Mouse (Mus musculus): ENCODE results near the gene Gtf2h5. TPM values are rescaled to one million over a fixed set of nuclear protein-coding genes. Genes with fewer than 3 reads are reported as not detected.

Gtf2h5 gene
- total RNA-seq (2021): 100 to 1,000 TPM; 103 to 106 TPM
- long read RNA-seq, experiment 1, transcript Gtf2h5-201 (3 exons, 2,245 nt): major isoform, 53 of 67 reads
- long read RNA-seq, experiment 1, partial matches to known transcripts: 5 of 67 reads
- long read RNA-seq, experiment 1, other reads (novel, unspliced or antisense): 5 of 67 reads
- long read RNA-seq, experiment 2, transcript Gtf2h5-201 (3 exons, 2,245 nt): major isoform, 38 of 50 reads
- long read RNA-seq, experiment 2, partial matches to known transcripts: 7 of 50 reads
- long read RNA-seq, experiment 2, other reads (novel, unspliced or antisense): 4 of 50 reads

DNA sequence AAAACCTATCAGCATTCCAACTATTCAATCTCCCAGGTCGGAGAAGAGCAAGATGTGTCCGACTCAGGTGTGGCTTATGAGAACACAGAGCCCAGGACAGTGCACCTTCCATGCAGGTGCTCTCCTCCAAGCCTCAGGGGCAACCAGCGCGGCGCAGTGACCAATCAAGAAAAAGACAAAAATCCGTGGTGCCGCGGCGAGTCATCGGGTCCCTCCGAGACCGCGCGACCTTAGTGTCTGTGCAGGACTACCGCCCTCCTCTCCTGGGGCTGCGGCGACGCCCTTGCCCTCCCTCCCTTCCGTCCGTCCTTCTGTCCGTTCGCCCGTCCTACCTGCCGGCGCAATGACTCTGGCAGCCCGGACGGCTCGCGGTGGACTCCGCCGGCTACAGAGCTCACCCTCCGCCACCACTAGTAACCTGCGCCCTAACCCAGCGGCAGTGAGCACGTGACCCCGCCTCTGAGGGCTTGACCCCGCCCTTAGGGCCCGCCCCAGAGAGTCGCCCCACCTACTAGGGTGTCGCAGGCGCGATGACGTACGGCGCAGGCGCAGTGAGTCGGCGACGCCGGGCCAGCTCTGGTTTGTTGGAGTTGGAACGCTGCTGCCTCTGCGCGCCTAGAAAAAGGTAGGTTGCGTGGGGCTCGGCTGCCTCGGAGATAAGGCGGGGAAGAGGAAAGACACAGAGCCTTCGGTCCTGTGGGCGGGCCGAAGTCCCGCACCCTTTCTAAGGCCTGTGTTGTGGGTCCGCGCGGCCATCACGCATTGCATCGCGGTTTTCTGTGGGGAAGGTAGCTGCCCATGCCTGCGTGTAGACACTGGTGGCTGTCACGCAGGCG is at the start of gene Gtf2h5, which contains the start of gene Serac1:
TSS of gene Gtf2h5 (plus strand) at position 500 of the 836 bp plus-strand sequence.
TSS of gene Serac1 (minus strand) at position 455 of the 836 bp plus-strand sequence.
- no peak; the same call in 1 of the 2 replicates for TF ChIP-seq CTCF (IDR thresholded peaks at IDR 0.05)
- peak within 1 kb of the TSS; percentile 83 for H3K27ac ChIP-seq
- peak; percentile 98 to 99 for DNase-seq (ENCODE audit: extremely low spot score in 1 of 2, low spot score in 2 of 2)
- H3K4me3 ChIP-seq: peak within 1 kb of the TSS; percentile 99
- intact Hi-C loops (cut with DNase I): no loop called here

DNA sequence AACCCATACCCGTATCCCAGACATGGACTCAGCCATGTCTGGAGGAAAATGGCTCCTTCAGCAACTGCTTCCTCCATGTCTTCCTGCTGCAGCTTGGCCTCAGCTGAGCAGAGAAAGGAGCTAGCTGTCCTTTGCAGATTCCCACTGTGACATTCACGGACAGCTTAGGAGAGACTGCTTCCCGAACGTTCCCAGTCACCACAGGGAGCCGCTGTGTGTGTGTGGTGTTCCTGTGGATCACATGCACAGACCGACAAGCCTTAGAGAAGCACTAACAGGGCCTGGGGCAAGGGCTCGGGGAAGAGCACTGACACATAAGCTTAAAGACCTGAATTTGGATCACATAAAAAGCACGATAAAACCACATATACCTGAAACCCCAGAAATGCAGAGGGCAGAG is 43.9 kb upstream of the Gtf2h5 start:
- intact Hi-C loops (cut with DNase I): no loop called here
- no peak for TF ChIP-seq CTCF (IDR thresholded peaks at IDR 0.05)
- no peak for DNase-seq (ENCODE audit: extremely low spot score in 1 of 2, low spot score in 2 of 2)

GRCm38 (mm10) chr17:6036458-6036857 is 43.1 kb upstream of the Gtf2h5 start:
- intact Hi-C loops (cut with DNase I): no loop called here
- no peak for DNase-seq (ENCODE audit: extremely low spot score in 1 of 2, low spot score in 2 of 2)
- TF ChIP-seq CTCF (IDR thresholded peaks at IDR 0.05): no peak

More for the DNA sequence above, 43.9 kb upstream of the Gtf2h5 start:
- Histone ChIP-seq H3K4me3 (no peak overlapping the region), H3K27ac (no peak overlapping the region)

DNA sequence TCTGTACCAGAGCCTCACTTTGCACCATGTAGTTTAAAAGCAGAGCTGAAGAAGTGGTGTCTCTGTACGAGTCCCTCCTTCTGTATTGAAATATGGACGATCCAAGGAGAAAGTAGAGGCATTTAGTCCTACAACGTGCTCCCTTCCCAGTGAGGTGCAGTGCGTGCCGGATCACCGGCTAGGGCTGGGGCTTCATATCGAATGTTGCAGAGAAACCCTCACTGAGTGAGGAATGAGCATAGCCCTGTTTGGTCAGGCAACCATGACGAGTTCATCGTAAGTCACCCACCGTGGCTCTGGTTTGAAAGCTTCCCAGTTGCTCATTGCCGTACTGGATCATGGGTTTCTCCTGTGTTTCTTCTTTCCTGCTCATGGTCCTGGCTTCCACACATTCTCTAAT is 42.7 kb upstream of the Gtf2h5 start:
- no peak overlapping the region for H3K4me3 ChIP-seq
- intact Hi-C loops (cut with DNase I): no loop called here
- no peak overlapping the region for H3K27ac ChIP-seq
- DNase-seq (ENCODE audit: extremely low spot score in 1 of 2, low spot score in 2 of 2): no peak
- TF ChIP-seq CTCF (IDR thresholded peaks at IDR 0.05): no peak

More at GRCm38 (mm10) chr17:6036458-6036857, 43.1 kb upstream of the Gtf2h5 start:
- H3K4me3 ChIP-seq: no peak overlapping the region
- H3K27ac ChIP-seq: no peak overlapping the region

- H3K4me3 ChIP-seq: no peak overlapping the region
- no peak for DNase-seq (ENCODE audit: extremely low spot score in 1 of 2, low spot score in 2 of 2)
- no peak overlapping the region for H3K27ac ChIP-seq
- no peak for TF ChIP-seq CTCF (IDR thresholded peaks at IDR 0.05)
- intact Hi-C loops (cut with DNase I): no loop called here
These were observed 42.1 kb upstream of the Gtf2h5 start for GRCm38 (mm10) chr17:6037507-6037906.

DNA sequence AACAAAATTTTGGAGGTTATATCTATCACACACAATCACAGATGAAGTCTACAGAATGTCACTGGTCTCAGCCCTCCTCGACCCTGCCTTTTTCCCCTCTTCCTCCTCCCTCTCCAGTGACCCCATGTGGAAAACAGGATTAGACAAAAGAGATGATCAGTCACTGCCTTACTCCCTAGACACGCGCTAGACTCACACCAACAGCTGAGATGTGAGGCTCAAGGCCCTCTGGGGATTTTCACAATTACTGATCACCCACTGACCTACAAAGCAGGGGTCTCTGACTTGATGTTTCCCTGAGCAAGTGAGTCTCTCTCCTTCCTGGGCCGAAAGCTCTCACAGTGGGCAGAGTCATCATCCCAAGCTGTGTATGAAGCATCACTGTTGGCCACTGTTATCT is 26.8 kb upstream of the Gtf2h5 start:
- no peak for DNase-seq (ENCODE audit: extremely low spot score in 1 of 2, low spot score in 2 of 2)
- no peak for TF ChIP-seq CTCF (IDR thresholded peaks at IDR 0.05)
- intact Hi-C loops (cut with DNase I): no loop called here
- Histone ChIP-seq H3K27ac (no peak overlapping the region), H3K4me3 (no peak overlapping the region)

GRCm38 (mm10) chr17:6054934-6055355 is 24.6 kb upstream of the Gtf2h5 start:
- no peak for DNase-seq (ENCODE audit: extremely low spot score in 1 of 2, low spot score in 2 of 2)
- Histone ChIP-seq H3K27ac (no peak overlapping the region), H3K4me3 (no peak overlapping the region)
- TF ChIP-seq CTCF (IDR thresholded peaks at IDR 0.05): peak; percentile 77
- intact Hi-C loops (cut with DNase I): no loop called here

DNA sequence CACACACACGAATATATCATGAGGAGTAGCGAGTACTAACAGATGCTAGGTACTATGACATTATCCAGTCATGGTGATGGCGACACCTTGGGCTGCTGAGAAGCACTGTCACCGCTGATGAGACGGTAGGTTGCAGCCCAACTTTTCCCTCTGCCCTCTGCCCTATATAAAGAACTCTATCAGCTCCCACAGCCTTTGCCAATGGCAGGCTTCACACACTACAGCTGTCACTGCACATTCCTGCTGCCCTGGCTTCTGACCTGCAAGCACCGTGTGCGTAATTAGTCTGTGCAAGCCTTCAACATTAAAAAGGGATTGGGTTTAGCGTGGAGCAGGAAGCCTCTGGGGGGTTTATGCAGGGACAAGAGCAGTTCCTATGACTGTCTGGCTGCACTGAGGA is 16.8 kb upstream of the Gtf2h5 start:
- Histone ChIP-seq H3K27ac (no peak overlapping the region), H3K4me3 (no peak overlapping the region)
- no peak for DNase-seq (ENCODE audit: extremely low spot score in 1 of 2, low spot score in 2 of 2)
- no peak for TF ChIP-seq CTCF (IDR thresholded peaks at IDR 0.05)
- intact Hi-C loops (cut with DNase I): no loop called here

DNA sequence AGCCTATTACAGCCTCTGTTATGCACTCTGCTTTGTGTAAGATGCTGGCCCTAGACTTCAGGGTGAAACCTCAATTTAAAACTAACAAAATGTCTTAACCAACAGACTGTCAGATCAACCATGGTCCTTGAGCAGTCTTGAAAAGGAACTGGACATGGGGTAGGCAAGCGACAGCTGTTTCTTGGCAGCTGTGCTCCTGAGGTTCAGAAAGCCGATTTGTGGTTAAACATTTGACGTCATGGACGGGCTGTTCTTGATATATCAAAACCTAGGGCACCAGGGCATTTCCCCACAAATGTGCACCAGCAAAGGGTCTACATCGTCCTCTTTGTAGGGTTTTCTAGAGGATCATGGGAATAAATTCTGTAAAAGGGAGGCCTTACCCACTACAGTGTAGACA is 16.1 kb upstream of the Gtf2h5 start:
- TF ChIP-seq CTCF (IDR thresholded peaks at IDR 0.05): no peak
- Histone ChIP-seq H3K4me3 (no peak overlapping the region), H3K27ac (no peak overlapping the region)
- intact Hi-C loops (cut with DNase I): no loop called here
- DNase-seq (ENCODE audit: extremely low spot score in 1 of 2, low spot score in 2 of 2): no peak

DNA sequence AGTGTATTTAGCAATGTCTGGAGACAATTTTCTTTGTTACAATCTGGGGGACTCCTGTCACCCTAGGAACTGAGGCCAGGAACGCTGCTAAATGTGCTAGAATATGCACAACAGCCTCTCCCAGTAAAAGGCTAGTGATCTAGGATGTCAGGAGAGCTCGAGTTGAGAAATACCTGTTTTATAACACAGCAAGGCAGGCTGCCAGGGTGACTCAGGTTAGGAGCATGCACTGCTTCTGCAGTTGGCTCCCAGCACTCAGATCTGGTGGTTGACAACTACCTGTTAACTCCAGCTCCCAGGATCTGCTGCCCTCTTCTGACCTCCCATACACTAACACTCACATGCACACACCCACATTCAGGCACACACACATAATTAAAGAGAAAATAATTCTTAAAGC is 13.6 kb upstream of the Gtf2h5 start:
- TF ChIP-seq CTCF (IDR thresholded peaks at IDR 0.05): no peak
- intact Hi-C loops (cut with DNase I): no loop called here
- Histone ChIP-seq H3K27ac (no peak overlapping the region), H3K4me3 (no peak overlapping the region)
- DNase-seq (ENCODE audit: extremely low spot score in 1 of 2, low spot score in 2 of 2): no peak

DNA sequence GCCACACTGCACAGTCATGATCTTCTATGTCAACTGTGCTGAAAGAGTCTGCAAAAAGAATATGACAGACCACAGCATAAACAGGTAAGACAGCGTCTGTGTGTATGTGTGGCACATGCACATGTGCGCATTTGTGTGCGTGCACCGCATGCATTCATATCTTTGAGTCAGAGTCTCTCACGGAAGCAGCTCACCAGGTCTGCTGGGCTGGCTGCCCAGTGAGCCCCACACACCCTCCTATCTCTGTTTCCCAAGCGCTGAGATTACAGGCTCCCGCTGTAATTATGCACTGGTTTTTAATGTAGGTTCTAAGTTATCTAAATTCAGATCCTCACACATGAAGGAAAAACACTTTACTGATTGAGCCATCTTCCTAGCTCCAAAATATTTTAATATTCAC is 12.0 kb upstream of the Gtf2h5 start:
- intact Hi-C loops (cut with DNase I): no loop called here
- no peak for TF ChIP-seq CTCF (IDR thresholded peaks at IDR 0.05)
- no peak overlapping the region for H3K4me3 ChIP-seq
- H3K27ac ChIP-seq: no peak overlapping the region
- DNase-seq (ENCODE audit: extremely low spot score in 1 of 2, low spot score in 2 of 2): no peak

DNA sequence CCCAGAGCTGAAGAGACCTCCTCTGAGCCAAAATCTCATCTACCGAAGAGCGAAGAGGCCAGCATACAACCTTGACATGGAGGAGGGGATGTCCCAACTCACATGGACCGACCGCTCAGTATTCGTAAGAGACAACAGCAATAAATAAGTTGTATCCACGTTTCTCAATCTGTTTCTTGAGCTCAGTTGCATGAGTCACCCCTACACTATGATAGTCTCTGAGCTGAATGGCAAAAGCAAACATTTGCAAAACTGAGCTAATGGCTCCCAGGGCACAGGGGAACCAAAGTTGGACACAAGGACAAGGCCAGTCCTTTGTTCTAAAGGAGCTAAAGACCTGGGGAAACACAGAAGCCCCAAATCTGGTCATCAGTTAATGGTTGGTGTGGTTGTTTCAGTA is 9.7 kb upstream of the Gtf2h5 start:
- no peak for TF ChIP-seq CTCF (IDR thresholded peaks at IDR 0.05)
- DNase-seq (ENCODE audit: extremely low spot score in 1 of 2, low spot score in 2 of 2): no peak
- Histone ChIP-seq H3K4me3 (no peak overlapping the region), H3K27ac (no peak overlapping the region)
- intact Hi-C loops (cut with DNase I): no loop called here

Data from left cerebral cortex, adult 2 months (tissue).